11 mouse cellular contexts compared by ENCODE assay signal in genomic region chr14:72389288-72389687, GRCm38 (mm10).
A peak's percentile ranks its signal among the peaks of the same experiment; 100 is the strongest.
DNase-seq lines count a peak whose midpoint lies in the region; ATAC-seq lines count a peak whose summit lies in the region.
"Had no signal": no experiment of that assay in that cellular context is flagged by ENCODE, and none has a peak within 500 bp of the region (broad histone marks: within the 10 kb centered on the region; RNA-seq: fewer than 3 reads in every experiment).

No protein-coding gene starts in this region.

- 70% methylated on average over 4 of the region's 4 CpGs for WGBS in heart, embryonic 12.5 days
- WGBS in kidney, embryonic 15.5 days: 53% methylated on average over 4 of the region's 4 CpGs
- 89% methylated on average over 4 of the region's 4 CpGs for WGBS in neural tube, embryonic 14.5 days
- WGBS in neural tube, embryonic 15.5 days: 80% methylated on average over 4 of the region's 4 CpGs
- 36% methylated on average over 4 of the region's 4 CpGs for WGBS in stomach, embryonic 15.5 days

- no peaks in the 10 kb centered on the region for H3K36me3 ChIP-seq in heart, embryonic 12.5 days
- no peaks in the 10 kb centered on the region for H3K36me3 ChIP-seq in kidney, embryonic 15.5 days
- no peaks in the 10 kb centered on the region for H3K36me3 ChIP-seq in neural tube, embryonic 14.5 days (ENCODE audit: control insufficient read depth, insufficient read depth, low read length)
- no peaks in the 10 kb centered on the region for H3K36me3 ChIP-seq in neural tube, embryonic 15.5 days
- no peaks in the 10 kb centered on the region for H3K36me3 ChIP-seq in stomach, embryonic 15.5 days
- H3K36me3 ChIP-seq: hindbrain, embryonic 12.5 days; midbrain, embryonic 15.5 days had no signal

- no peaks in the 10 kb centered on the region for H3K27me3 ChIP-seq in heart, embryonic 12.5 days (replicated peaks)
- no peaks in the 10 kb centered on the region for H3K27me3 ChIP-seq in kidney, embryonic 15.5 days
- H3K27me3 ChIP-seq in neural tube, embryonic 14.5 days (ENCODE audit: control insufficient read depth, insufficient read depth, low read length): no peaks in the 10 kb centered on the region
- H3K27me3 ChIP-seq in neural tube, embryonic 15.5 days (replicated peaks): no peaks in the 10 kb centered on the region
- no peaks in the 10 kb centered on the region for H3K27me3 ChIP-seq in stomach, embryonic 15.5 days (replicated peaks)
- H3K27me3 ChIP-seq: hindbrain, embryonic 12.5 days; midbrain, embryonic 15.5 days had no signal

- H3K9me3 ChIP-seq in heart, embryonic 12.5 days (replicated peaks): no peaks in the 10 kb centered on the region
- H3K9me3 ChIP-seq in kidney, embryonic 15.5 days (replicated peaks): no peaks in the 10 kb centered on the region
- H3K9me3 ChIP-seq in neural tube, embryonic 14.5 days (ENCODE audit: control insufficient read depth, low read length): no peaks in the 10 kb centered on the region
- no peaks in the 10 kb centered on the region for H3K9me3 ChIP-seq in neural tube, embryonic 15.5 days (replicated peaks)
- H3K9me3 ChIP-seq in stomach, embryonic 15.5 days: no peaks in the 10 kb centered on the region
- H3K9me3 ChIP-seq: hindbrain, embryonic 12.5 days; midbrain, embryonic 15.5 days had no signal

- H3K4me2 ChIP-seq in heart, embryonic 12.5 days: no peak overlapping the region
- no peak overlapping the region for H3K4me2 ChIP-seq in kidney, embryonic 15.5 days
- H3K4me2 ChIP-seq in neural tube, embryonic 14.5 days (ENCODE audit: low read depth, low read length): no peak overlapping the region
- H3K4me2 ChIP-seq in neural tube, embryonic 15.5 days: no peak overlapping the region
- H3K4me2 ChIP-seq in stomach, embryonic 15.5 days: no peak overlapping the region
- H3K4me2 ChIP-seq: hindbrain, embryonic 12.5 days; midbrain, embryonic 15.5 days had no signal

- no peak for ATAC-seq in heart, embryonic 12.5 days (ENCODE audit: insufficient number of reproducible peaks, low FRiP score)
- ATAC-seq in kidney, embryonic 15.5 days (replicated peaks; ENCODE audit: low FRiP score): peak; percentile 36; the same call in 1 of the 2 replicates
- ATAC-seq in neural tube, embryonic 14.5 days (ENCODE audit: low read depth): peak; percentile 14; the same call in 1 of the 2 replicates
- ATAC-seq in neural tube, embryonic 15.5 days (ENCODE audit: low FRiP score): no peak
- peak; percentile 39 for ATAC-seq in stomach, embryonic 15.5 days (ENCODE audit: insufficient read depth, low FRiP score, low read depth)
- ATAC-seq: midbrain, embryonic 15.5 days had no signal

- no peak overlapping the region for H3K4me3 ChIP-seq in heart, embryonic 12.5 days
- no peak overlapping the region for H3K4me3 ChIP-seq in kidney, embryonic 15.5 days (replicated peaks)
- H3K4me3 ChIP-seq in neural tube, embryonic 14.5 days (ENCODE audit: low read depth, low read length): no peak overlapping the region
- no peak overlapping the region for H3K4me3 ChIP-seq in neural tube, embryonic 15.5 days (replicated peaks)
- no peak overlapping the region for H3K4me3 ChIP-seq in stomach, embryonic 15.5 days (replicated peaks)
- H3K4me3 ChIP-seq: hindbrain, embryonic 12.5 days; left cerebral cortex, adult 2 months; midbrain, embryonic 15.5 days had no signal

- H3K9ac ChIP-seq in heart, embryonic 12.5 days: no peak overlapping the region
- H3K9ac ChIP-seq in kidney, embryonic 15.5 days: no peak overlapping the region
- no peak overlapping the region for H3K9ac ChIP-seq in neural tube, embryonic 14.5 days (replicated peaks; ENCODE audit: low read depth, low read length)
- H3K9ac ChIP-seq in neural tube, embryonic 15.5 days (replicated peaks): no peak overlapping the region
- H3K9ac ChIP-seq in stomach, embryonic 15.5 days: no peak overlapping the region
- H3K9ac ChIP-seq: hindbrain, embryonic 12.5 days; midbrain, embryonic 15.5 days had no signal

- DNase-seq in heart, adult 11 months: peak; percentile 95
- DNase-seq in kidney, postnatal 25 days: no peak
- no peak for DNase-seq in right cerebral cortex, postnatal 4 days

- no peaks in the 10 kb centered on the region for H3K4me1 ChIP-seq in heart, embryonic 12.5 days (replicated peaks)
- H3K4me1 ChIP-seq in kidney, embryonic 15.5 days: peaks cover 7% of the 10 kb centered on the region; the same call in 1 of the 2 replicates
- H3K4me1 ChIP-seq in neural tube, embryonic 14.5 days (ENCODE audit: control insufficient read depth, insufficient read depth, low read length): no peaks in the 10 kb centered on the region
- H3K4me1 ChIP-seq in neural tube, embryonic 15.5 days: no peaks in the 10 kb centered on the region
- no peaks in the 10 kb centered on the region for H3K4me1 ChIP-seq in stomach, embryonic 15.5 days
- H3K4me1 ChIP-seq: midbrain, embryonic 15.5 days had no signal

- H3K27ac ChIP-seq in heart, embryonic 12.5 days (ENCODE audit: poor library complexity, severe bottlenecking): no peak overlapping the region
- peak overlapping the region; percentile 1; the same call in 1 of the 2 replicates for H3K27ac ChIP-seq in kidney, embryonic 15.5 days
- no peak overlapping the region for H3K27ac ChIP-seq in neural tube, embryonic 14.5 days (ENCODE audit: low read depth, low read length)
- no peak overlapping the region for H3K27ac ChIP-seq in neural tube, embryonic 15.5 days (replicated peaks)
- H3K27ac ChIP-seq in stomach, embryonic 15.5 days: no peak overlapping the region; the same call in 1 of the 2 replicates
- H3K27ac ChIP-seq: hindbrain, embryonic 12.5 days; left cerebral cortex, adult 2 months; midbrain, embryonic 15.5 days had no signal

Comparison
In these comparisons a context has a peak if more than half of its experiments do, and no peak if none do; other contexts are left out.
1. ATAC-seq: peak in kidney, embryonic 15.5 days (single experiment), neural tube, embryonic 14.5 days (single experiment) and stomach, embryonic 15.5 days (single experiment); none in heart, embryonic 12.5 days (single experiment) and neural tube, embryonic 15.5 days (single experiment).